Mouse (Mus musculus): ENCODE measurements at regions not wholly inside any gene's neighbourhood (a gene's known extent, or its start where the extent isn't known, plus 50 kb on each side); places are given as distances from the start of the nearest gene placed in this dataset.

DNA sequence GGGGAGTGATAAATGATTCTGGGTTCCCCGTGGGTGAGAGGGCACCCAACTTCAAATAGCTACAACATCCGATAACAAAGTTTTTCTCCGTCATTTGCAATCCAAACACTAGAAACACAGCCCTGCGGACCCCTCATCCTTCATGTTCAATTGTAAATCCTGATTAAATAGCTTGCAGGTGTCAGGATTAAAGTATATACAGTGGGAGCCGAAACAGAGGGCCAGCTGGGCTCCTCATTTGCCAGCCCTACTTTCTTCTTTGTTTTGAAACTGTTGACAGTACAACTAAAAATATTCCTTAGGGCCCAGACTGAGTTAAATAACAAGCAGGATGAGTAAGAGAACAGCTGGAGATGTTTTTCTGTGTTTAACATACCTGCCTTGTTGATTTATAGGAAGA, 95.5 kb downstream of the Polr2m start:
- no peak overlapping the region for H3K4me3 ChIP-seq (replicated peaks; ENCODE audit: low read length)
- no peak overlapping the region for H3K4me2 ChIP-seq (ENCODE audit: low read length)
- WGBS, result 79% methylated on average over 5 of the region's 5 CpGs
- ATAC-seq, result no peak
- no peaks in the 10 kb centered on the region for H3K9me3 ChIP-seq (ENCODE audit: control insufficient read depth, low read length)
- H3K9ac ChIP-seq (replicated peaks; ENCODE audit: low read depth, low read length), result no peak overlapping the region
- H3K36me3 ChIP-seq (ENCODE audit: control insufficient read depth, insufficient read depth), result no peaks in the 10 kb centered on the region
- H3K27ac ChIP-seq (ENCODE audit: low read length), result no peak overlapping the region
- no peaks in the 10 kb centered on the region for H3K4me1 ChIP-seq (replicated peaks; ENCODE audit: control insufficient read depth, insufficient read depth, low read length)
- no peaks in the 10 kb centered on the region for H3K27me3 ChIP-seq (replicated peaks; ENCODE audit: control insufficient read depth, insufficient read depth, low read length)

DNA sequence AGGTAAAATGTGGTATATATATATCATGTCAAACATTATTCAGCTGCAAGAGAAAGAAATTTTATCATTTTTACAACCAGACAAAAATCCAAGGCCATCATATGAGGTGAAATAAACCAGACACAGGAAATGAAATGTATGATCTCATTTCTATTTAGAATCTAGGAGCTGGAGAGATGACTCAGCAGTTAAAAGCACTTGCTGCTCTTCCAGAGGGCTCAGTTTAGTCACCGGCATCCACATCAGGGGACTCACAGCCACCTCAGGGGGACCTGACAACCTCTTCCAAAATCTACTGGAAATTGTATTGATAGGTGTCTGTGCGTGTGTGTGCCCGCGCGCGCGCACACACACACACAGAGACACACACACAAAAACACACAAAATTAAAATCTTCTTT, 98.3 kb downstream of the Polr2m start:
- H3K9ac ChIP-seq (replicated peaks; ENCODE audit: low read depth, low read length), result no peak overlapping the region

GRCm38 (mm10) chr9:71383901-71384300, 101.8 kb downstream of the Polr2m start:
- Histone ChIP-seq H3K9me3 (ENCODE audit: control insufficient read depth, low read length) (no peaks in the 10 kb centered on the region), H3K9ac (replicated peaks; ENCODE audit: low read depth, low read length) (no peak overlapping the region), H3K36me3 (ENCODE audit: control insufficient read depth, insufficient read depth) (no peaks in the 10 kb centered on the region), H3K4me3 (replicated peaks; ENCODE audit: low read length) (no peak overlapping the region), H3K27me3 (replicated peaks; ENCODE audit: control insufficient read depth, insufficient read depth, low read length) (no peaks in the 10 kb centered on the region), H3K4me2 (ENCODE audit: low read length) (no peak overlapping the region), H3K4me1 (replicated peaks; ENCODE audit: control insufficient read depth, insufficient read depth, low read length) (no peaks in the 10 kb centered on the region), H3K27ac (ENCODE audit: low read length) (no peak overlapping the region)
- ATAC-seq, result no peak
- 71% methylated on average over 4 of the region's 4 CpGs for WGBS

More for the DNA sequence above, 98.3 kb downstream of the Polr2m start:
- Histone ChIP-seq H3K36me3 (ENCODE audit: control insufficient read depth, insufficient read depth) (no peaks in the 10 kb centered on the region), H3K27me3 (replicated peaks; ENCODE audit: control insufficient read depth, insufficient read depth, low read length) (no peaks in the 10 kb centered on the region), H3K4me3 (replicated peaks; ENCODE audit: low read length) (no peak overlapping the region), H3K4me2 (ENCODE audit: low read length) (no peak overlapping the region), H3K27ac (ENCODE audit: low read length) (no peak overlapping the region), H3K4me1 (replicated peaks; ENCODE audit: control insufficient read depth, insufficient read depth, low read length) (no peaks in the 10 kb centered on the region), H3K9me3 (ENCODE audit: control insufficient read depth, low read length) (no peaks in the 10 kb centered on the region)
- no peak for ATAC-seq
- 97% methylated on average over 7 of the region's 7 CpGs for WGBS

DNA sequence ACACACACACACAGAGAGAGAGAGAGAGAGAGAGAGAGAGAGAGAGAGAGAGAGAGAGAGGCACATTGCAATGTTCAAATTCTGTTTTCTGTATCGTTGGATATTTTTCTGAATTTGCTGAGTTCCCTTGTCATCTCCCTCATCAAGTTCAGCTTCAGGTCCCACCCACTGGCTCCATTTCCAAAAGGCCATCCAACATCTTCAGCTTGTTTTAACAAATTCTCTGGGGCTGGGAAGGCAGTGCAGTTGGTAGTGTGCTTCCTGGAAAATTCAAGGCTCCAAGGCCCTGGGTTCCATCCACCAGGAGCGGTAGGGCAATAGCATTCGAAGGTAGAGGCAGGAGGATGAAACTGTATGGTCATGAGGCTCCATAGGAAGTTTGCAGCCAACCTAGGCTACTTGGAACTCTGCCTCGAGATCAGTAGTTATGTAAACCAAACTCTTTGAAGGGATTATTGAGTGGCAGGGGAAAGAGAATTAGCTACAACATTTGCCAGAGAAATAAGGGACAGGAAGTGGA, 105.9 kb downstream of the Polr2m start:
- Histone ChIP-seq H3K4me1 (replicated peaks; ENCODE audit: control insufficient read depth, insufficient read depth, low read length) (no peaks in the 10 kb centered on the region), H3K9ac (replicated peaks; ENCODE audit: low read depth, low read length) (no peak overlapping the region), H3K36me3 (ENCODE audit: control insufficient read depth, insufficient read depth) (no peaks in the 10 kb centered on the region), H3K4me3 (replicated peaks; ENCODE audit: low read length) (no peak overlapping the region), H3K27ac (ENCODE audit: low read length) (no peak overlapping the region), H3K4me2 (ENCODE audit: low read length) (no peak overlapping the region), H3K9me3 (ENCODE audit: control insufficient read depth, low read length) (no peaks in the 10 kb centered on the region), H3K27me3 (replicated peaks; ENCODE audit: control insufficient read depth, insufficient read depth, low read length) (no peaks in the 10 kb centered on the region)
- WGBS, result 70% methylated on average over 4 of the region's 4 CpGs
- ATAC-seq, result no peak

- Histone ChIP-seq H3K27me3 (replicated peaks; ENCODE audit: control insufficient read depth, insufficient read depth, low read length) (no peaks in the 10 kb centered on the region), H3K4me2 (ENCODE audit: low read length) (no peak overlapping the region), H3K36me3 (ENCODE audit: control insufficient read depth, insufficient read depth) (no peaks in the 10 kb centered on the region), H3K4me1 (replicated peaks; ENCODE audit: control insufficient read depth, insufficient read depth, low read length) (no peaks in the 10 kb centered on the region), H3K9me3 (ENCODE audit: control insufficient read depth, low read length) (0 out of 2 replicates have a peak, but pooled peaks cover 3% of the 10 kb centered on the region), H3K4me3 (replicated peaks; ENCODE audit: low read length) (no peak overlapping the region), H3K27ac (ENCODE audit: low read length) (no peak overlapping the region), H3K9ac (replicated peaks; ENCODE audit: low read depth, low read length) (no peak overlapping the region)
- ATAC-seq, result no peak
- WGBS, result 94% methylated on average over 5 of the region's 5 CpGs
These were observed 116.0 kb downstream of the Polr2m start for GRCm38 (mm10) chr9:71369760-71370159.

DNA sequence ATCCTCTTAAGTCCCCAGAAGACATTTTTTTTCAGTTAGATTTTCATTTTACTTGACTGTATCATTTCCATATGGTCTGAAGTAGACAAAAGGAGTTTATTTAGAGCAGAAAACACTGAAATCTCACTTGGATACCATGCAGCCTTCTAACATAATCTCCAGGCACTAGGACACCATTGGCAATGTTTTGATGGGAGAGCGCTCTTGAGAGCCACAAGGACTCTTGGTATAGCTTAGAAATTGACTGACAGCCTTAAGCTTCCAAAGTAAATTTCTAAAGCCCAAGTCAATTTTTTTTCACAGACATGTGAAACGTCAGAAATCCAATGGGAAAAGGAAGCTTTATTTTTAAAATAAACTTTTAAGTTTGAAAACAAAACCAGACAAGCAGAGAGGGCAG, 116.5 kb downstream of the Polr2m start:
- no peak overlapping the region for H3K4me3 ChIP-seq (replicated peaks; ENCODE audit: low read length)
- no peak overlapping the region for H3K4me2 ChIP-seq (ENCODE audit: low read length)
- H3K9me3 ChIP-seq (ENCODE audit: control insufficient read depth, low read length), result 0 out of 2 replicates have a peak, but pooled peaks cover 3% of the 10 kb centered on the region
- WGBS, result 77% methylated on average over 2 of the region's 2 CpGs
- H3K27me3 ChIP-seq (replicated peaks; ENCODE audit: control insufficient read depth, insufficient read depth, low read length), result no peaks in the 10 kb centered on the region
- no peak overlapping the region for H3K27ac ChIP-seq (ENCODE audit: low read length)
- H3K36me3 ChIP-seq (ENCODE audit: control insufficient read depth, insufficient read depth), result no peaks in the 10 kb centered on the region
- no peak overlapping the region for H3K9ac ChIP-seq (replicated peaks; ENCODE audit: low read depth, low read length)
- ATAC-seq, result no peak
- no peaks in the 10 kb centered on the region; the same call in 1 of the 2 replicates for H3K4me1 ChIP-seq (replicated peaks; ENCODE audit: control insufficient read depth, insufficient read depth, low read length)

DNA sequence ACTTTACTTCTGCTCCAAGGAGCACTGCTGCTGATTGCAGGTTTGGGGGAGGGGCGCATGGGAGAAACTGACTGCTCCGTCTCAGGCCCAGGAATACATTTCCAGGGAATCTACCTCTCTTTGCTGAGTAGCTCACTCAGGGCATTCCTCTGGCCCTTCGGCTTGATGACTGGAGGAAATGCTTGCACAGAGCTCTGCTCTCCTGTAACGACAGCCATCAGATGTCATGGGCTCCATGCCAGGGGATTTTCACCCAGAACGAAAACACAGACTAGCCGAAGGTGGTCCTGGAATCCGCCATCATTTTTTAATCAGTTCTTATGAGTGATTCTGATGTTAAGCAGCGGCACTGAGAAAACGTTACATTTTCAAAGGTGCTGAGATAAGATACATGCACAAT, 119.2 kb downstream of the Polr2m start:
- no peaks in the 10 kb centered on the region for H3K27me3 ChIP-seq (replicated peaks; ENCODE audit: control insufficient read depth, insufficient read depth, low read length)
- no peaks in the 10 kb centered on the region; the same call in 1 of the 2 replicates for H3K4me1 ChIP-seq (replicated peaks; ENCODE audit: control insufficient read depth, insufficient read depth, low read length)
- no peaks in the 10 kb centered on the region for H3K36me3 ChIP-seq (ENCODE audit: control insufficient read depth, insufficient read depth)
- H3K4me2 ChIP-seq (ENCODE audit: low read length), result no peak overlapping the region
- no peak overlapping the region for H3K4me3 ChIP-seq (replicated peaks; ENCODE audit: low read length)
- WGBS, result 64% methylated on average over 9 of the region's 9 CpGs
- H3K9ac ChIP-seq (replicated peaks; ENCODE audit: low read depth, low read length), result no peak overlapping the region
- H3K9me3 ChIP-seq (ENCODE audit: control insufficient read depth, low read length), result 0 out of 2 replicates have a peak, but pooled peaks cover 3% of the 10 kb centered on the region
- no peak for ATAC-seq
- H3K27ac ChIP-seq (ENCODE audit: low read length), result no peak overlapping the region

GRCm38 (mm10) chr9:71365177-71365738, 120.5 kb downstream of the Polr2m start:
- Histone ChIP-seq H3K27ac (ENCODE audit: low read length) (no peak overlapping the region), H3K9me3 (ENCODE audit: control insufficient read depth, low read length) (0 out of 2 replicates have a peak, but pooled peaks cover 3% of the 10 kb centered on the region), H3K27me3 (replicated peaks; ENCODE audit: control insufficient read depth, insufficient read depth, low read length) (no peaks in the 10 kb centered on the region), H3K9ac (replicated peaks; ENCODE audit: low read depth, low read length) (no peak overlapping the region), H3K36me3 (ENCODE audit: control insufficient read depth, insufficient read depth) (no peaks in the 10 kb centered on the region), H3K4me1 (replicated peaks; ENCODE audit: control insufficient read depth, insufficient read depth, low read length) (no peaks in the 10 kb centered on the region; the same call in 1 of the 2 replicates), H3K4me3 (replicated peaks; ENCODE audit: low read length) (no peak overlapping the region), H3K4me2 (ENCODE audit: low read length) (no peak overlapping the region)
- ATAC-seq, result no peak
- 64% methylated on average over 12 of the region's 12 CpGs for WGBS

DNA sequence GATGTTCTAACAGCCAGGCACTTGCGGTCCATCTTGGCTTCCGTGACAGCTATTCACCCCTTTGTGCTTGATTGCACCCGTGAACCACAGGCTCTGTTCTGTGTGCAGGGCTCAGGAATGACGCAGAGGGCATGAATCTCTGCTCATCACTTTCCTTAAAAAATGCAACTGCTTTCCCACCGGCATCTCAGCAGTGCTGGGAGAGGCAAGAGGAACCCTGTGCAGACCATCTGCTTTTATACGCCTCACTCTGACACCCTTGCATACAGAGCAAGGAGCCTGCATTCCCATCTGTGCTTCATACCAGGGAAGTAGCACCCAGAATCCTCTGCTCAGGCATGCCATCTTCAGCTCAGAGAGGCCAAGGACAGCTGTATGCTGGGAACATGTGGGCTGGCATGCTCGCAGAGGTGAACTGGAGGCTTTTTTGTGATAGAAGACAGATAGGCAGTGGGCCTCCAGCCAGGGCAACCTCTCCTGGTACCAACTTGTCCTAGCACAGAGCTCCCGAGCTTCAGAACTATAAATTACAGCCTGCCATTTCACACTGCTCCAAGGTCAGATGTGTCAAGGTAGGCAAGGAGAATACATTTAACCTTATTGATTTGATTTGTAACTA, 121.6 kb downstream of the Polr2m start:
- H3K27me3 ChIP-seq (replicated peaks; ENCODE audit: control insufficient read depth, insufficient read depth, low read length), result no peaks in the 10 kb centered on the region
- H3K4me2 ChIP-seq (ENCODE audit: low read length), result no peak overlapping the region
- WGBS, result 69% methylated on average over 8 of the region's 8 CpGs
- peak overlapping the region; percentile 50; the same call in 1 of the 2 replicates for H3K27ac ChIP-seq (ENCODE audit: low read length)
- H3K9ac ChIP-seq (replicated peaks; ENCODE audit: low read depth, low read length), result no peak overlapping the region
- no peak overlapping the region for H3K4me3 ChIP-seq (replicated peaks; ENCODE audit: low read length)
- 0 out of 2 replicates have a peak, but pooled peaks cover 3% of the 10 kb centered on the region for H3K9me3 ChIP-seq (ENCODE audit: control insufficient read depth, low read length)
- H3K36me3 ChIP-seq (ENCODE audit: control insufficient read depth, insufficient read depth), result no peaks in the 10 kb centered on the region
- no peaks in the 10 kb centered on the region; the same call in 1 of the 2 replicates for H3K4me1 ChIP-seq (replicated peaks; ENCODE audit: control insufficient read depth, insufficient read depth, low read length)
- ATAC-seq, result peak; percentile 84
